Mouse (Mus musculus): Measurements from ENCODE around the gene Pdia4. TPM values are rescaled to one million over a fixed set of nuclear protein-coding genes. Genes with fewer than 3 reads are reported as not detected.
"Not testable (repeated sequence)": the region's sequence is repeated elsewhere in the genome, so short reads cannot be mapped to it uniquely, and the experiment has no call there.

The Pdia4 gene
- polyA plus RNA-seq, 1 experiment from 2014 or later = 147 TPM

DNA sequence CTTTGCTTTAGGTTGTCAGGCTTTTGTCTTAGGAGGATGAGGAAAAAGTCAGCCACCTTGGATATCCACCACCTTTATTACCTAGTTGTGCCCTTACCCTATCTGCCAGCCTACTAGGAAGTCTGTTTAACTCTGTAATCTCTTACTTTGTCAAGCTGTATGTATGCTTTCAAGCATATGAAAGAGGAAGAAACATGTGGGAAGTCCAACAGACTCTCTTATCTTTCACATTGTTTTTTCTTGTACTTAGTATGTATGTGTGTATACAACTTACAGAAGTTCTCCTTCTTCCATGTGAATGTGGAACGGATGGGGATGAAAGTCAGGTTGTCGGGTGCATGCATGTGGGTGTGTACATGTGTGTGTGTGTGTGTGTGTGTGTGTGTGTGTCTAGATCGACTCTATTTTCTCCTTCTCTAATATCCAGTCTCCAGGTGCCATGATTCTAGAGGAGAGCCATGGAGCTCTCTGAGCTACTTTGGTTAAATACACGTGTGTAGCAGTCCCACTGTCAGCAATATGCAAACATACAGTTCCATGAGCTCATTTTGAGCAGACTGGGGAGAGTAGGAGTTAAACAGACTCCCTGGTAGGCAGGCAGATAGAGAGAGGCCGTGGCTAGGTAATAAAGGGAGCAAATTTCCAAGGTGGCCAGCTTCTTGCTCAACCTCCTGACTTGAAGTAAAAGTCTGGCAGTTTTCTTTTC, 28.4 kb downstream of the Pdia4 start:
- 80% methylated on average over 5 of the region's 5 CpGs for WGBS
- Histone ChIP-seq H3K27ac (replicated peaks) (no peak overlapping the region), H3K9me3 (replicated peaks) (no peaks in the 10 kb centered on the region), H3K27me3 (replicated peaks) (no peaks in the 10 kb centered on the region), H3K36me3 (no peaks in the 10 kb centered on the region), H3K4me2 (no peak overlapping the region), H3K4me1 (peaks cover 19% of the 10 kb centered on the region), H3K4me3 (replicated peaks) (no peak overlapping the region), H3K9ac (replicated peaks) (no peak overlapping the region)
- no peak for ATAC-seq (ENCODE audit: low FRiP score)

DNA sequence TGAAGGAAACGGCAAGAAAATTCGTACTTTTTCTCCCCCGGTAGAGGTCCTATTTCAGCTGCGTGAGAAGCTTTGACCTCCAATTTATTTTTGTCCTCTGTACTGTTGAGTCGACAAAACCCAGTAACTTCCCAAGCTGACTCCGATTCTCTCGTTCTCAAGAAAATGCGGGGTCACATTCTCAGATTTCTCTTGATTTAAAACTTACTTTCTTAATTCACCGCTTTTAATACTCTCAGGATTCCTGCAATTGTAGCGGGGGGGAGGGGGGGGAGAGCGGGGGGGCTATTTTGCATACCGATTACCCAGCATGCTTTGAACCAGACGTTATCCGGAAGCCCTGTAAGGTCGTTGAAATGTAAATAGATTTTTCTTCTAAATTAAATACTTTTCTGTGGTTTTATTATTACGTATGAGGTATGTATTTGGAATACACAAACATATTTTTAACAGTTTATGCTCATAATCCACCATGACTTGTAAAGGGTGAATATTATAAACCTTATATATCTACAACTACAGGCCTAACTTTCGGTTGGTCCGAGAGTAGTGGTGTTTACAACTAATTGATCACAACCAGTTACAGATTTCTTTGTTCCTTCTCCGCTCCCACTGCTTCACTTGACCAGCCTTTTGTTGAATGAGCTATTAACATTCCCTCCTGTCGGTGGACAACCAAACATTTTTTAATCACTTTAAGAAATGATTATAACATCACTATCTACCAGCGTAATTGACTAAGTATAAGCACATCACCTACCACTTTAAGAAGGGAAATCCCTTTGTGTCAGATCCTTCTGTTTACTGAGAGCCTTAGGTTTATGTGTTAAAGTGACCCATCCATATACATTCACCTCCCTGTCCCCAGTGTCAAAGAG, 31.9 kb downstream of the Pdia4 start:
- WGBS = under 1% methylated on average over 21 of the region's 21 CpGs
- peak; percentile 69 for ATAC-seq (ENCODE audit: low FRiP score)

DNA sequence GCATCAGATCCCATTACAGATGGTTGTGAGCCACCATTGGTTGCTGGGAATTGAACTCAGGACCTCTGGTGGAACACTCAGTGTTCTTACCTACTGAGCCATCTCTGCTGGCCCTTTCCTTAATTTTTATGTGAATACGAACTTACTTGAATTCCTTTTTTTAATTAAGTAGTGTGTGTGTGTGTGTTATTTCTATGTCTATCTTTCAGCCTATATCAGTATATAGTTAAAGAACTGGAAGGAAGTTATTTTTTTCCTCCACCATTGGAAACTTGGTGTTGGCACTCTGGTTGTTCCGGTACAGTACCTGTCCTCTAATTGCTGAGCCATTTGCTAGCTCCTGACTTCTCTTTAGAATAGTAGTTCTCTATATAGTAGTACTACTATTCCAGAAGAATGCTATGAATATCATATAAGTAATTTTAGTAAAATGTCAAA, 32.6 kb downstream of the Pdia4 start:
- no peak for ATAC-seq (ENCODE audit: low FRiP score)
- Histone ChIP-seq H3K4me1 (peaks cover 13% of the 10 kb centered on the region; the same call in 1 of the 2 replicates), H3K9ac (replicated peaks) (no peak overlapping the region), H3K9me3 (replicated peaks) (no peaks in the 10 kb centered on the region), H3K4me2 (peak overlapping the region; percentile 55), H3K4me3 (replicated peaks) (peak overlapping the region; percentile 51), H3K36me3 (no peaks in the 10 kb centered on the region), H3K27ac (replicated peaks) (no peak overlapping the region), H3K27me3 (replicated peaks) (no peaks in the 10 kb centered on the region)
- 12% methylated on average over 2 of the region's 2 CpGs for WGBS

More for the DNA sequence above, 31.9 kb downstream of the Pdia4 start:
- peak overlapping the region; percentile 55 for H3K4me2 ChIP-seq
- peak overlapping the region; percentile 51 for H3K4me3 ChIP-seq (replicated peaks)
- H3K27me3 ChIP-seq (replicated peaks) = no peaks in the 10 kb centered on the region
- H3K9ac ChIP-seq (replicated peaks) = peak overlapping the region; percentile 51
- H3K27ac ChIP-seq (replicated peaks) = peak overlapping the region; percentile 82
- H3K36me3 ChIP-seq = no peaks in the 10 kb centered on the region
- H3K4me1 ChIP-seq = peaks cover 13% of the 10 kb centered on the region; the same call in 1 of the 2 replicates
- no peaks in the 10 kb centered on the region for H3K9me3 ChIP-seq (replicated peaks)

DNA sequence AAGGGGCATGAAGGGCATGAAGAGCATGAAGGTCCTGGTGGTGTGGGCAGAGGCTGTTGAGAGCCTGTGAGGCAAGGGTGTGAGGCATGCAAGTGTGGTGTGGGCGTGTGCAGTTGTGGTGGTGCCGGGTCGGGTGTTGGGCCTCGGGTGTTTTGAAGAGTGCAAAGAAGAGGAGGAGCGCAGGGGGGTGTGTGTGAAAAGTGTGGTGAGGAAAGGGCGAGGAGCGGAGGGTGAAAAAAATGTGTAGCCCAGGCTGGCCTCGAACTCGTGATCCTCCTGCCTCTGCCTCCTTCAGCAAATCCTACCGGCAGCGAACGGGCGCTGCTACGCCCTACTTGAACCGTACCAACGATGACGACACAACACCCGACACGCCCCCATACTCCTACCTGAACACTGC, 41.5 kb downstream of the Pdia4 start:
- not testable (repeated sequence) for H3K9ac ChIP-seq (replicated peaks); H3K9me3 ChIP-seq (replicated peaks); H3K4me1 ChIP-seq; H3K27me3 ChIP-seq (replicated peaks); H3K27ac ChIP-seq (replicated peaks); ATAC-seq (ENCODE audit: low FRiP score); H3K36me3 ChIP-seq
- Histone ChIP-seq H3K4me3 (replicated peaks) (peak overlapping the region; percentile 26; the same call in 1 of the 2 replicates), H3K4me2 (peak overlapping the region; percentile 36; the same call in 1 of the 2 replicates)
- WGBS = 72% methylated on average over 7 of the region's 19 CpGs

DNA sequence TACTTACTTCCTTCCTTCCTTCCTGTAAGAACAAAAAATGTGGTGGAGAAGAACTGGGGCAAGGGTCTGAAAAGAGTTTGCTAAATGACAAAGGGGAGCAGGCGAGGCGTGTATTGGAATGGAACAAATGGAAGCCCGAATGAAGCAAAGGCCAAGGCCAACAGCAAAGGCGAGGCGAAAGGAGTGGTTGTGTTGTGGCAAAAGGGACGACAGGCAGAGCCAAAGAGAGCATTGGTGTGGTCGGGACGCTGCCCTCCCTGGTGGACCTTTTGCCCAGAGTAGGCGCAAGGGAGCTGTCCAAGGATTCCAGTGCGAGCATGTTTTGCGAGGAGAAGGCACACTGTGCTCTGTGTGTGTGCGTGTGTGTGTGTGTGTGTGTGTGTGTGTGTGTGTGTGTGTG, 42.1 kb downstream of the Pdia4 start:
- H3K4me3 ChIP-seq (replicated peaks); H3K27me3 ChIP-seq (replicated peaks); H3K9ac ChIP-seq (replicated peaks); H3K4me2 ChIP-seq; H3K27ac ChIP-seq (replicated peaks); H3K36me3 ChIP-seq; ATAC-seq (ENCODE audit: low FRiP score); H3K4me1 ChIP-seq; H3K9me3 ChIP-seq (replicated peaks): not testable (repeated sequence)
- WGBS = 83% methylated on average over 12 of the region's 12 CpGs

DNA sequence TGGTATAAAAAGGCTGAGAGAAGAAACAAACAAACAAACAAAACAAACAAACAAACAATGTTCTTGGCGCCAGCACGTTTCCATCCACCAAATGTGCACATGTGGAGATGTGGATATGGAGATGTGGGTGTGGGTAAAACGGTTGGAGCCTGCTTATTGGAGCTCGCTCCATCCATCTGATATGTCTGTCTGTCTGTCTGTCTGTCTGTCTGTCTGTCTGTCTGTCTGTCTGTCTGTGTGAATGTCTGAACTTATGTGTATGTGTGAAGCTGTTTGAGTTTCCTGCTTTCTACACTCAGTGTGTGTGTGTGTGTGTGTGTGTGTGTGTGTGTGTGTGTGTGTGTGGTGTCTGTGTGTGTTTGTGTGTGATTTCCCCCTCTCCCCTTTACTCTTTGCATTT, 43.4 kb downstream of the Pdia4 start:
- WGBS = 67% methylated on average over 4 of the region's 4 CpGs
- ATAC-seq (ENCODE audit: low FRiP score); H3K4me3 ChIP-seq (replicated peaks); H3K4me1 ChIP-seq; H3K9ac ChIP-seq (replicated peaks); H3K27ac ChIP-seq (replicated peaks); H3K27me3 ChIP-seq (replicated peaks); H3K36me3 ChIP-seq; H3K9me3 ChIP-seq (replicated peaks); H3K4me2 ChIP-seq: not testable (repeated sequence)

DNA sequence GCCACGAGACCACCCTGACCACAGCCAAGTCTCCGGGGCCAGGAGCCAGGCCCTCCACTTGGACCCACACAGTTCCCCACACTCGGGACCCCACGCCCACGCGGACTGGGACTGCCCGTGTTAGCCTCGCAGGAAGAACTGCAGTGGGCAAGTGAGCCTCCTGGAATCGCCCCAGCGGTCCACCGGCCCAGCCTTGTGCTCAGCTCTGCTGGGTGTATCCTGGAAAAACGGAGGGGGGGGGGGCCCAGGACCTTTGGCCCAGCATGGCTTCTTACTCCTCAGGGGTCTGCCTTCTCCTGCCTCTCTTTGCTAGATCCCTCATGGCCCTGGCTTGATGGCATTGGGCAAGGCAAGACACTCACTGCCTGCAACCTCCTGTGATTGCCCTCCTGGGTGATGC, 44.7 kb downstream of the Pdia4 start:
- not testable (repeated sequence) for H3K27ac ChIP-seq (replicated peaks); H3K9ac ChIP-seq (replicated peaks); H3K9me3 ChIP-seq (replicated peaks); H3K4me3 ChIP-seq (replicated peaks); H3K4me1 ChIP-seq; H3K36me3 ChIP-seq; ATAC-seq (ENCODE audit: low FRiP score); H3K27me3 ChIP-seq (replicated peaks); H3K4me2 ChIP-seq
- 70% methylated on average over 3 of the region's 12 CpGs for WGBS

DNA sequence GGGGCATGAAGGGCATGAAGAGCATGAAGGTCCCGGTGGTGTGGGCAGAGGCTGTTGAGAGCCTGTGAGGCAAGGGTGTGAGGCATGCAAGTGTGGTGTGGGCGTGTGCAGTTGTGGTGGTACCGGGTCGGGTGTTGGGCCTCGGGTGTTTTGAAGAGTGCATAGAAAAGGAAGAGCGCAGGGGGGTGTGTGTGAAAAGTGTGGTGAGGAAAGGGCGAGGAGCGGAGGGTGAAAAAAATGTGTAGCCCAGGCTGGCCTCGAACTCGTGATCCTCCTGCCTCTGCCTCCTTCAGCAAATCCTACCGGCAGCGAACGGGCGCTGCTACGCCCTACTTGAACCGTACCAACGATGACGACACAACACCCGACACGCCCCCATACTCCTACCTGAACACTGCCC, 45.9 kb downstream of the Pdia4 start:
- ATAC-seq (ENCODE audit: low FRiP score) = not testable (repeated sequence)

DNA sequence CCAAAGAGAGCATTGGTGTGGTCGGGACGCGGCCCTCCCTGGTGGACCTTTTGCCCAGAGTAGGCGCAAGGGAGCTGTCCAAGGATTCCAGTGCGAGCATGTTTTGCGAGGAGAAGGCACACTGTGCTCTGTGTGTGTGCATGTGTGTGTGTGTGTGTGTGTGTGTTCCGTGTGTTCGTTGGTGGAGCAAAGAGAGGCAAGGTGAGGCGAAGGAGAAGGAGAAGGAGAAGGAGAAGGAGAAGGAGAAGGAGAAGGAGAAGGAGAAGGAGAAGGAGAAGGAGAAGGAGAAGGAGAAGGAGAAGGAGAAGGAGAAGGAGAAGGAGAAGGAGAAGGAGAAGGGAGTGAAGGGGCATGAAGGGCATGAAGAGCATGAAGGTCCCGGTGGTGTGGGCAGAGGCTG, 50.5 kb downstream of the Pdia4 start:
- not testable (repeated sequence) for H3K4me2 ChIP-seq; H3K27me3 ChIP-seq (replicated peaks); H3K27ac ChIP-seq (replicated peaks); H3K9me3 ChIP-seq (replicated peaks); H3K4me3 ChIP-seq (replicated peaks); H3K36me3 ChIP-seq; H3K9ac ChIP-seq (replicated peaks); ATAC-seq (ENCODE audit: low FRiP score); H3K4me1 ChIP-seq
- WGBS = 76% methylated on average over 9 of the region's 10 CpGs

More for the DNA sequence above, 45.9 kb downstream of the Pdia4 start:
- H3K4me1 ChIP-seq; H3K4me3 ChIP-seq (replicated peaks); H3K9me3 ChIP-seq (replicated peaks); H3K27me3 ChIP-seq (replicated peaks); H3K9ac ChIP-seq (replicated peaks); H3K4me2 ChIP-seq; H3K27ac ChIP-seq (replicated peaks); H3K36me3 ChIP-seq: not testable (repeated sequence)
- WGBS = 64% methylated on average over 7 of the region's 20 CpGs

DNA sequence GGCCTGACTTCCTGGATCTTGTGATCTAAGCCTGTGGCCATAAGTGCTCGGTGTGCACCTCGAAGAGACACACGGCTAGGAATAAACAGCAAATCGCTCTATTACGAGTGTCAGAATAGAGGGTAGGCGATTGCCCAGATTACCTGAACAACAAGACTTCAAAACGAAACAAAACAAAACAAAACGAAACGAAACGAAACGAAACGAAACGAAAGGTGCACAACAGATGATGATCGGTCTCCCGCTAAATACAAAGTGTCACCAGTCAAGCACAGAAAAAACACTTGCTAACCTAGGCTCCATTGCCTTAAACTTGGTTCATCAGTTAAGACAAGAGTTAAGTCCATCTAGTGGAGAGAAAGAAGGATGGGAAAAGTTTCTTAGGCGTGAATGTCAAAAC, 53.8 kb downstream of the Pdia4 start:
- H3K4me3 ChIP-seq (replicated peaks); H3K9ac ChIP-seq (replicated peaks); H3K4me2 ChIP-seq; H3K4me1 ChIP-seq; H3K36me3 ChIP-seq; H3K9me3 ChIP-seq (replicated peaks); H3K27me3 ChIP-seq (replicated peaks); H3K27ac ChIP-seq (replicated peaks); ATAC-seq (ENCODE audit: low FRiP score): not testable (repeated sequence)
- WGBS = 84% methylated on average over 14 of the region's 16 CpGs

DNA sequence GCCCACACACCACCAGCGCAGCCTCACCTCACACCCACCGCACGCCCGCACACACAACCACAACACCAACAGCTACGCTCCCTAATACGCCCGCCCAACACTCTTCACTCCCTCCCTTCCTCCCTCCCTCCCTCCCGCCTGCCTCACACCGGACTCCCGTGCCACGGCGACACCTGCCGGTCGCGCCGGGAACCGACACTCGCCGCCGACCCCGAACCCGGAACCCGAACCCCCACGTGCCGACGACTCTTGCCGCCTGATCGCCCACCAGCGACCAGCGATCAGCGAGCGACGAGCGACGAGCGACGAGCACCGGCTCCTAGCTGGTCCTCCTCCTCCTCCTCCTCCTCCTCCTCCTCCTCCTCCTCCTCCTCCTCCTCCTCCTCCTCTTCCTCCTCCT, 55.4 kb downstream of the Pdia4 start:
- not testable (repeated sequence) for H3K9me3 ChIP-seq (replicated peaks); H3K27ac ChIP-seq (replicated peaks); H3K36me3 ChIP-seq; H3K27me3 ChIP-seq (replicated peaks); ATAC-seq (ENCODE audit: low FRiP score); H3K9ac ChIP-seq (replicated peaks); H3K4me1 ChIP-seq
- peak overlapping the region; percentile 41 for H3K4me2 ChIP-seq
- WGBS = 8% methylated on average over 20 of the region's 38 CpGs
- peak overlapping the region; percentile 26; the same call in 1 of the 2 replicates for H3K4me3 ChIP-seq (replicated peaks)

DNA sequence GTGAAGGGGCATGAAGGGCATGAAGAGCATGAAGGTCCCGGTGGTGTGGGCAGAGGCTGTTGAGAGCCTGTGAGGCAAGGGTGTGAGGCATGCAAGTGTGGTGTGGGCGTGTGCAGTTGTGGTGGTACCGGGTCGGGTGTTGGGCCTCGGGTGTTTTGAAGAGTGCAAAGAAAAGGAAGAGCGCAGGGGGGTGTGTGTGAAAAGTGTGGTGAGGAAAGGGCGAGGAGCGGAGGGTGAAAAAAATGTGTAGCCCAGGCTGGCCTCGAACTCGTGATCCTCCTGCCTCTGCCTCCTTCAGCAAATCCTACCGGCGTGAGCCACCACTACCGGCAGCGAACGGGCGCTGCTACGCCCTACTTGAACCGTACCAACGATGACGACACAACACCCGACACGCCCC, 55.8 kb downstream of the Pdia4 start:
- H3K9ac ChIP-seq (replicated peaks); H3K4me2 ChIP-seq; H3K4me3 ChIP-seq (replicated peaks); H3K27me3 ChIP-seq (replicated peaks); H3K27ac ChIP-seq (replicated peaks); H3K9me3 ChIP-seq (replicated peaks); H3K4me1 ChIP-seq; H3K36me3 ChIP-seq: not testable (repeated sequence)
- WGBS = 7% methylated on average over 3 of the region's 22 CpGs
- peak; percentile 47; the same call in 1 of the 2 replicates for ATAC-seq (ENCODE audit: low FRiP score)

Data from neural tube, embryonic 15.5 days (tissue).